Mouse (Mus musculus) MEL (cell line): ENCODE results near the gene Zfp652. TPM values are rescaled to one million over a fixed set of nuclear protein-coding genes. Genes with fewer than 3 reads are reported as not detected.
"Not testable (repeated sequence)": the region's sequence is repeated elsewhere in the genome, so short reads cannot be mapped to it uniquely, and the experiment has no call there.

Experiments
- DNase-seq: peaks from one replicate; pipeline ENCODE4 v3.0.0; 2011; ENCODE audit warnings: low read depth, low spot score
- H3K27ac ChIP-seq: 2 replicates; pipeline ENCODE4 v1.5.1; 2012; ENCODE audit warnings: low read depth, mild to moderate bottlenecking, control low read depth, low read length, moderate library complexity; ENCODE audit not compliant: control insufficient read depth
- H3K27me3 ChIP-seq, 2 experiments: fragments of 150-350 bp in 1 of 2; sonication (generic) in 1 of 2; 2 replicates each; pipeline ENCODE4 v1.6.1; 2012; ENCODE audit warnings: low read length in 2 of 2, mild to moderate bottlenecking in 2 of 2, improper control_type of control experiment in 1 of 2, moderate library complexity in 1 of 2; ENCODE audit not compliant: insufficient read depth in 2 of 2, control insufficient read depth in 1 of 2
- H3K36me3 ChIP-seq, 2 experiments: 2 replicates each; pipeline ENCODE4 v1.6.1; 2012 to 2014; ENCODE audit warnings: low read length in 2 of 2, improper control_type of control experiment in 1 of 2, inconsistent platforms in 1 of 2, mild to moderate bottlenecking in 1 of 2; ENCODE audit not compliant: insufficient read depth in 2 of 2, control insufficient read depth in 1 of 2
- H3K4me1 ChIP-seq, 2 experiments: fragments of 150-350 bp in 1 of 2; sonication (generic) in 1 of 2; 2 replicates each; pipeline ENCODE4 v1.6.1; 2012; ENCODE audit warnings: low read length in 2 of 2, improper control_type of control experiment in 1 of 2, mild to moderate bottlenecking in 1 of 2; ENCODE audit not compliant: insufficient read depth in 2 of 2, control insufficient read depth in 1 of 2
- H3K4me3 ChIP-seq, 2 experiments: fragments of 150-350 bp in 1 of 2; sonication (generic) in 1 of 2; 2 replicates each; pipeline ENCODE4 v1.5.1; 2012; ENCODE audit warnings: low read depth in 2 of 2, low read length in 2 of 2, mild to moderate bottlenecking in 2 of 2, moderate library complexity in 2 of 2, control low read depth in 1 of 2, improper control_type of control experiment in 1 of 2; ENCODE audit not compliant: control insufficient read depth in 1 of 2, insufficient read depth in 1 of 2
- H3K79me2 ChIP-seq: 2 replicates; pipeline ENCODE4 v1.6.1; 2012; ENCODE audit warnings: mild to moderate bottlenecking, low read length, moderate library complexity; ENCODE audit not compliant: control insufficient read depth, poor library complexity, insufficient read depth
- H3K9ac ChIP-seq: 2 replicates; pipeline ENCODE4 v1.6.1; 2012; ENCODE audit warnings: low read depth, mild to moderate bottlenecking, control low read depth, low read length, moderate library complexity; ENCODE audit not compliant: control insufficient read depth, poor library complexity, severe bottlenecking
- H3K9me3 ChIP-seq: fragments of 150-350 bp; sonication (generic); replicated peaks from 2 replicates; pipeline ENCODE4 v1.6.1; 2012; ENCODE audit warnings: mild to moderate bottlenecking, low read length, improper control_type of control experiment, moderate library complexity; ENCODE audit not compliant: insufficient read depth
- CHD1 ChIP-seq: IDR thresholded peaks from 2 replicates; pipeline ENCODE4 v1.6.1; 2012; ENCODE audit warnings: low read depth, mild to moderate bottlenecking, inconsistent platforms, low read length, improper control_type of control experiment
- CTCF ChIP-seq, 3 experiments: IDR thresholded peaks in 2 of 3; conservative IDR thresholded peaks in 1 of 3; 2 replicates each; pipeline ENCODE4 v1.5.1; 2011 to 2012; ENCODE audit warnings: low read length in 3 of 3, low read depth in 2 of 3, mild to moderate bottlenecking in 2 of 3, improper control_type of control experiment in 1 of 3, inconsistent platforms in 1 of 3, mixed read lengths in 1 of 3, moderate library complexity in 1 of 3; ENCODE audit not compliant: control insufficient read depth in 1 of 3, insufficient read depth in 1 of 3, poor library complexity in 1 of 3, severe bottlenecking in 1 of 3
- E2F4 ChIP-seq: IDR thresholded peaks from 2 replicates; pipeline ENCODE4 v1.6.1; 2011; ENCODE audit warnings: low read depth, low read length, improper control_type of control experiment, borderline replicate concordance
- ETS1 ChIP-seq: IDR thresholded peaks from 2 replicates; pipeline ENCODE4 v1.6.1; 2012; ENCODE audit warnings: low read depth, mild to moderate bottlenecking, inconsistent platforms, low read length, improper control_type of control experiment, moderate library complexity
- MAZ ChIP-seq: IDR thresholded peaks from 2 replicates; pipeline ENCODE4 v1.6.1; 2012; ENCODE audit warnings: low read depth, mild to moderate bottlenecking, inconsistent platforms, low read length, improper control_type of control experiment
- MEF2A ChIP-seq: IDR thresholded peaks from 2 replicates; pipeline ENCODE4 v1.6.1; 2014; ENCODE audit warnings: low read depth, mild to moderate bottlenecking, inconsistent platforms, low read length, improper control_type of control experiment; ENCODE audit not compliant: poor library complexity, insufficient replicate concordance, severe bottlenecking; ENCODE audit errors: extremely low read depth
- NRF1 ChIP-seq: IDR thresholded peaks from 2 replicates; pipeline ENCODE4 v1.6.1; 2014; ENCODE audit warnings: low read depth, mild to moderate bottlenecking, inconsistent platforms, low read length, improper control_type of control experiment, moderate library complexity; ENCODE audit not compliant: poor library complexity, insufficient read depth, severe bottlenecking
- POLR2AphosphoS2 ChIP-seq: IDR thresholded peaks from 2 replicates; pipeline ENCODE4 v1.6.1; 2011; ENCODE audit warnings: low read length, improper control_type of control experiment
- RAD21 ChIP-seq: IDR thresholded peaks from 2 replicates; pipeline ENCODE4 v1.6.1; 2011; ENCODE audit warnings: mild to moderate bottlenecking, low read depth, low read length, improper control_type of control experiment
- TBP ChIP-seq: IDR thresholded peaks from 2 replicates; pipeline ENCODE4 v1.8.0; 2011; ENCODE audit warnings: low read depth, low read length, improper control_type of control experiment
- UBTF ChIP-seq: IDR thresholded peaks from 2 replicates; pipeline ENCODE4 v1.6.1; 2012; ENCODE audit warnings: low read depth, mild to moderate bottlenecking, inconsistent platforms, low read length, improper control_type of control experiment, moderate library complexity, borderline replicate concordance; ENCODE audit not compliant: insufficient read depth
- ZC3H11A ChIP-seq: IDR thresholded peaks from 2 replicates; pipeline ENCODE4 v1.6.1; 2012; ENCODE audit warnings: low read depth, mild to moderate bottlenecking, inconsistent platforms, low read length, improper control_type of control experiment
- ZNF384 ChIP-seq: IDR thresholded peaks from 2 replicates; pipeline ENCODE4 v1.6.1; 2012; ENCODE audit warnings: low read depth, mild to moderate bottlenecking, inconsistent platforms, low read length, improper control_type of control experiment
- polyA plus RNA-seq, 2 experiments: library from polyadenylated mRNA; stranded (reverse) in 1 of 2; unstranded in 1 of 2; fragments of >175 nt in 1 of 2; fragments of >200 nt in 1 of 2; gene quantifications; 2 replicates each; pipeline versions ENCODE4 v1.2.1 to v1.2.4; 2012; ENCODE audit warnings: low replicate concordance in 2 of 2, low read depth in 1 of 2; ENCODE audit not compliant: insufficient read length in 2 of 2, insufficient read depth in 1 of 2, missing spikeins in 1 of 2
- total RNA-seq: library from RNA; depleted of rRNA; stranded (reverse); fragments of 300-350 nt; gene quantifications from 2 replicates; pipeline ENCODE4 v1.2.3, GENCODE M21; 2012

Zfp652 gene
- total and polyA plus RNA-seq, 3 experiments = 19.3 to 38.5 (median 31.8) TPM

DNA sequence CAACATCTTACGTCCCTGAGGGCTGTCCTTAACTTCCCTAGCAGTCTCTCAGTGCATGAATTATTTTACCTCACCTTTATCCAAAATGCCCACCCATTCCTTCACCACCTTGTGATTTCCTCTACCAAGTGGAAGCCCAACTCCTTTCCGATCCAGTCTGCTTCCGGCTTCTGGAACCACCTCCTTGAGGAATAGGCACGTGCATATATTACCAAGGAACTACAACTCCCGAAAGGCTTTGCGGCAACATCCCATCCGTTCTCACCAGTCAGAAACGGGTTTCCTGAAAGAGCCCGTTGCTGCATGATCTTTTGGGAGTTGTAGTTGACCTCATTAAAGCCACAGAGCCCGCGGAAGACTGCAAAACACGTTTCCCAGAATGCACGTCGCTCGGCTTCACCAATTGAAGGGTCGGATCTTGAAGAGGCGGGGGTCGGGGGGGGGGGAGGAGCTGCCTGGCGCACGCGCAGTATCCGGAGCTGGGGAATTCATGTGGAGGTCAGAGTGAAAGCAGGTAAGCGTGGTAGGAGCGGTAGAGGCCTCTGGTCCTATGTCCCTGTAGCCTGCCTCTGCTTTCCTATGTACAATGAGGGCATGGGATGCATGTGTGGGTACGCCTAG lies 45.8 kb upstream of the Zfp652 start, which contains the start of gene Phb (continued):
- TF ChIP-seq UBTF (no peak), E2F4 (no peak), ZNF384 (no peak), TBP (peak; percentile 81; the same call in 1 of the 2 replicates), MAZ (peak; percentile 99), ZC3H11A (no peak), RAD21 (no peak), POLR2AphosphoS2 (peak; percentile 97)

DNA sequence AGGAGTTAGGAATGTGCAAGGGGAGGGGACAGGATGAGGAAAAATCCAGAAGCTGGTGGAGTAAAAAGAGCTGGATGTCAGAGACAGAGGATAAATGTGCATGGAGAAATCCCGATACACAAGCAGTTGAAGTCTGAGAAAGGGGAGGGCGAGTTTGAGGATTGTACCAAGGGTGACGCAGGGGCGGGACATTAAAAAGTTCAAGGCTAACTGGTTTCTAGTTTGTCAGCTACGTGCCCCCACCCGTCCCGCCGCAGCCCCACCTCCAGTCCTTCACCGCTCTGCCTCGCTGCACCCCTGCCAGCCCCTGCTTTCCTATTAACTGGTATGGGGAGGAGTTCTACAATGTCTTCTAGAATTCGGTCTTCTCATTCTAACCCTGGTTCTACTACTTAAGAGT lies 45.3 kb upstream of the Zfp652 start:
- H3K36me3 ChIP-seq = peaks cover 10 to 14% of the 10 kb centered on the region in 2 experiments
- no peaks in the 10 kb centered on the region for H3K27me3 ChIP-seq
- H3K79me2 ChIP-seq = peaks cover 23% of the 10 kb centered on the region
- peak; percentile 91 for DNase-seq
- TF ChIP-seq ETS1 (0 out of 2 replicates have a peak, but pooled peaks have one; percentile 3), MEF2A (no peak), NRF1 (no peak), CHD1 (0 out of 2 replicates have a peak, but pooled peaks have one; percentile 41), TBP (peak; percentile 3; the same call in 1 of the 2 replicates)
- TF ChIP-seq, all 39 proteins: peak for 3
- Histone ChIP-seq H3K9ac (peak overlapping the region; percentile 90), H3K9me3 (no peaks in the 10 kb centered on the region), H3K4me1 (peaks cover 0 to 12% of the 10 kb centered on the region in 2 experiments; a peak in 3 of 4 replicates), H3K27ac (peak overlapping the region; percentile 85), H3K4me3 (peak overlapping the region; percentile 67 to 89)

DNA sequence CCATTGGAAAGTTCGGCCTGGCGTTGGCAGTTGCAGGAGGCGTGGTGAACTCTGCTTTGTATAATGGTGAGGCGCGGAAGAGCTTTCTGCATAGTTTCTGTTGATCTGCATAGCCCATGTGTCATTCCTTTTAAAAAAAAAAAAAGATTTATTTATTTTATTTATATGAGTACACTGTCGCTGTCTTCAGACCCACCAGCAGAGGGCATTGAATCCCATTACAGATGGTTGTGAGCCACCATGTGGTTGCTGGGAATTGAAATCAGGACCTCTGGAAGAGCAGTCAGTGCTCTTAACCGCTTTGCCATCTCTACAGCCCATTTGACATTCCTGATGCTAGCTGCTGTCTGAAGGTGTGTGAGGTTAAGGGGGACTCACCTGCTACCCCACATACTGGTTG lies 44.4 kb upstream of the Zfp652 start:
- H3K36me3 ChIP-seq = peaks cover 12 to 14% of the 10 kb centered on the region in 2 experiments
- peaks cover 23% of the 10 kb centered on the region for H3K79me2 ChIP-seq
- DNase-seq = peak; percentile 55
- H3K4me1 ChIP-seq = peaks cover 0 to 12% of the 10 kb centered on the region in 2 experiments; a peak in 3 of 4 replicates
- H3K9me3 ChIP-seq = not testable (repeated sequence)
- TF ChIP-seq CTCF (IDR thresholded peaks at IDR 0.05 in 2 of 3, conservative IDR thresholded peaks at IDR 0.05 in 1 of 3; ENCODE audit: control insufficient read depth in 1 of 3, insufficient read depth in 1 of 3, low read depth in 2 of 3, low read length in 3 of 3, poor library complexity in 1 of 3, severe bottlenecking in 1 of 3) (peak in 2 of 3 experiments; percentile 34 to 44; a peak in 3 of 6 replicates), ZNF384 (peak; percentile 63; the same call in 1 of the 2 replicates)
- TF ChIP-seq, all 39 proteins: peak for 2; not testable (repeated sequence) for 37
- H3K27ac ChIP-seq, H3K27me3 ChIP-seq: not testable (repeated sequence)
- Histone ChIP-seq H3K9ac (peak overlapping the region; percentile 90), H3K4me3 (peak overlapping the region; percentile 67 to 89)
